Mouse (Mus musculus): Measurements from ENCODE around the gene Tspan5.

Gene Tspan5

DNA sequence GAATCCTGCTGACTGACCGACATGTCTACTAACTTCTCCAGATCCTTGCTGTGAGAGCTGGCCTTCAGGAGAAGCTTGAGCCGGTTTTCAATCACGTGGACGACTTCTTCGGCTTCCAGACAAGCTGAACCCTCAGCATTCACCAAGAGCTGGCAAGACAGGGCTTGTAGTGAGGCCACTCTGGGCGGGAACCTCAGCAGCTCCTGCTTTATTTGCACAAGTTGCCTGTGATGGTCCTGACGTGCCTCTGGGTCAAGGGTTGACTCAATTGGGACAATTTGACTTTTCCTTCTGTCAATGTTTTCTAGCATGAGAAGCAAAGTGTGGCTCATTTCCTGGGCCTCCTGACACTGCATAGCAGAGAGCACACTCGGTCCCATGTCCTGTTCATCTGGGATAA is 194.8 kb downstream of the Tspan5 start:
- DNase-seq (ENCODE audit: low spot score in 2 of 2) = no peak

DNA sequence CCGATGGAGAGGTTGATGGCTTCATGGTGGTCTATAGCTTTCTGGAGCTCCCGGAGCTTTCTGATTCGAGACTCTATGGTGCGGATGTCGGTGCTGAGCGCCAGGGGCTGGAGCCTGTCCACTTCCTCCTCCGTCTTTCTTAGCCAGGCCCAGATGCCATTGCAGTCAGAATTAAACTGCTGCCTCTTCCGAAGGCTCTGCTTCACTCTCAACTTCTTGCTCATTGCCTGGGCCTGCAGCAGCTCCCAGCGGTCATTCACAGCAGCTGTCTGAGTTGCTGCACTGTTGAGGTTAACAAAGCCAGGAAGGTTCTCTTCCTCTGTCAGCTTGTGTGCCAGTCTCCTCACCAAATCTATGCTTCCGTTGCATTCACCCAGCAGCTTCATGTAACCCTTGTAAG is 195.2 kb downstream of the Tspan5 start:
- DNase-seq (ENCODE audit: low spot score in 2 of 2) = no peak

DNA sequence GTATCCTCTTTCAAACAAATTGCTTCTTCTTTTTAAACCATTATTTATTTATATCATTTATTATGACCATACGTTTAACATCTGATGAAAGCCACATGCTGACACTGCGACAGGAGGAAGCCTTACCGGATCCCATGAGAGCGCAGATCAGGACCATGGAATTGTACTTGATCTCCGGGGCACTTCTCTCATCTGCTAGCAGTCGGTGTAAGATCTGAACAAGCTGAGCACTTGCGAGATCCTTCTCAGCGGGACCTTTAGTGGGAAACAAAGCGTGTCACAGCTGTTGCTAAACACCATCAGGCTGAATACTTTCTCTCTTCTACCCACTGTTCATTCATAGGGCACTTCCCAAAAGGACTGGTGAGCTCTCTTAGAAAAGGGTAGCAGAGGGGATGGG is 199.6 kb downstream of the Tspan5 start:
- no peak for DNase-seq (ENCODE audit: low spot score in 2 of 2)

DNA sequence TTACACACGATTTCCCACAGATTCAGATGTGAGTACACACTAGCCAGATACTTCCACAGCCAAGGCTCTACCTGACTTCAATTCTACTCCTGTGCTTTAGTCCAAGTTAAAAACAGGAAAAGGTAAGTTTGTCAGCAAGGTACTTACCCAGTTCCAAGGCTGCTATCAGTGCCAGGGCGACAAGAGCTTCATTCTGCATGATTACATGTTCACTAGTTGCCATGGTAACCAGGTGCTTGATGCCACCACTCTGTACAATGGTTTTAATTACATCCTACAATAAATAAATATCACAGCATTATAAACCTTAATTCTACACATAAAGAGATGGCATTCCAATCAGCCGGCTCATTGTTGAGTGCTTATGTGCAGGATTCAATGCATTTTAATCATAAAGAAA is 203.5 kb downstream of the Tspan5 start:
- DNase-seq (ENCODE audit: low spot score in 2 of 2) = no peak

DNA sequence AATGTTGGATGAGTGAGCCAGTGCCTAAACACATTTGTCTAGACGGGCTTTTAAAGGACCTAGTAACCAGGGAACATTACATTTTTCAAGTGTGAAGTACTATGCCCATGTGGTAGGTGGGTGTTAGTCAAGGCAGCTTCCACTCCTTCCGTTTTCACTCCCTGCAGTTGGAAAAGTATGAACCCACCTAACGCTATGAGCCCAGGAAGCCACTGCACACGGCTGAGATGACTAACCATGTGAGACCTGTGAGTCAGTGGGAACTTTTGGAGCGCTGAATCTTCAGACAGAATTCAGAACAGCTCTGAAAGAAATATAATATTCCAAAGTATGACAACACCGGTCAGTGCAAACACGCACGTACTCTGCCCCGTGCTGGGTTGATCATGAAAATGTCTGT is 207.1 kb downstream of the Tspan5 start:
- DNase-seq (ENCODE audit: low spot score in 2 of 2) = no peak

DNA sequence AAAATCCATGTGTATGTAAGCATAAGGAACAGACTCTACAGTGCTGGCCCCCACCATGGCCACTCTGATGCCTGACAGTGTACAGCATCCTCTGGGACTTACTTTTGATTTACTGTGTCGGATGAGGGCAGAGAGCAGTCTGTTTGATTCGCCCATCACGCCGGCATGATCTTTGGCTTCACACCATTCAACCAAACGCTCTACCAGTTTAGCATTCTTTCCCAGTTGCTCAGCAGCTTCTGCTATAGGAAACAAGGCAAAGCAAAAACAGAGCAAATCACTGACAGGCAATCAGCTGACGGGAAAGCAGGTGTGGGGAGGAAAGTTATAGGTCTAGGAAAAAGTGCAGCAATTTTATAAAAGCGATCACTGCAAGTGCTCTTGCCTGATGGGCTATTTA is 213.2 kb downstream of the Tspan5 start:
- DNase-seq (ENCODE audit: low spot score in 2 of 2) = no peak

Data from heart, adult 9 months (tissue).